Mouse (Mus musculus): ENCODE results near the gene Arel1.

- TF ChIP-seq EP300 (IDR thresholded peaks at IDR 0.05; ENCODE audit: low read depth) (no peak), CTCF (IDR thresholded peaks at IDR 0.05; ENCODE audit: low read depth) (no peak)
Observed at GRCm38 (mm10) chr12:84962606-84963005, 8.1 kb downstream of the Arel1 start.
